Mouse (Mus musculus): ENCODE results near the gene Plekha6. TPM values are rescaled to one million over a fixed set of nuclear protein-coding genes. Genes with fewer than 3 reads are reported as not detected.
"Not testable (repeated sequence)": the region's sequence is repeated elsewhere in the genome, so short reads cannot be mapped to it uniquely, and the experiment has no call there.

Plekha6 gene
- polyA plus RNA-seq, 1 experiment from 2014 or later = 22.2 TPM

GRCm38 (mm10) chr1:133331142-133331541 lies 167.1 kb downstream of the Plekha6 start:
- Histone ChIP-seq H3K4me1 (replicated peaks; ENCODE audit: control insufficient read depth, insufficient read depth, low read length) (peaks cover 21% of the 10 kb centered on the region), H3K27ac (0 out of 2 replicates have a peak overlapping the region, but pooled peaks have one; percentile 40), H3K4me3 (replicated peaks; ENCODE audit: low read length) (no peak overlapping the region), H3K9ac (no peak overlapping the region), H3K36me3 (replicated peaks; ENCODE audit: control insufficient read depth, insufficient read depth) (no peaks in the 10 kb centered on the region), H3K27me3 (ENCODE audit: control insufficient read depth, insufficient read depth, low read length) (peaks cover 20% of the 10 kb centered on the region; the same call in 1 of the 2 replicates), H3K9me3 (ENCODE audit: control insufficient read depth, low read length) (no peaks in the 10 kb centered on the region), H3K4me2 (replicated peaks) (0 out of 2 replicates have a peak overlapping the region, but pooled peaks have one; percentile 3)
- ATAC-seq (ENCODE audit: low FRiP score) (peak; percentile 84), DNase-seq (ENCODE audit: low spot score) (peak; percentile 71)
- 28% methylated on average over 3 of the region's 3 CpGs for WGBS

- DNase-seq (ENCODE audit: low spot score) (no peak), ATAC-seq (ENCODE audit: low FRiP score) (no peak)
- Histone ChIP-seq H3K27ac (no peak overlapping the region), H3K4me1 (replicated peaks; ENCODE audit: control insufficient read depth, insufficient read depth, low read length) (peaks cover 21% of the 10 kb centered on the region), H3K9ac (no peak overlapping the region), H3K4me3 (replicated peaks; ENCODE audit: low read length) (no peak overlapping the region), H3K27me3 (ENCODE audit: control insufficient read depth, insufficient read depth, low read length) (peaks cover 15% of the 10 kb centered on the region; the same call in 1 of the 2 replicates), H3K9me3 (ENCODE audit: control insufficient read depth, low read length) (no peaks in the 10 kb centered on the region), H3K4me2 (replicated peaks) (no peak overlapping the region), H3K36me3 (replicated peaks; ENCODE audit: control insufficient read depth, insufficient read depth) (no peaks in the 10 kb centered on the region)
- WGBS = 92% methylated on average over 11 of the region's 11 CpGs
These were observed 168.8 kb downstream of the Plekha6 start for GRCm38 (mm10) chr1:133332656-133333430.

GRCm38 (mm10) chr1:133333937-133334336 lies 169.9 kb downstream of the Plekha6 start:
- no peak for DNase-seq (ENCODE audit: low spot score)
- Histone ChIP-seq H3K27me3 (ENCODE audit: control insufficient read depth, insufficient read depth, low read length) (peaks cover 10% of the 10 kb centered on the region; the same call in 1 of the 2 replicates), H3K9me3 (ENCODE audit: control insufficient read depth, low read length) (no peaks in the 10 kb centered on the region), H3K9ac (no peak overlapping the region), H3K27ac (no peak overlapping the region), H3K36me3 (replicated peaks; ENCODE audit: control insufficient read depth, insufficient read depth) (no peaks in the 10 kb centered on the region), H3K4me3 (replicated peaks; ENCODE audit: low read length) (no peak overlapping the region), H3K4me1 (replicated peaks; ENCODE audit: control insufficient read depth, insufficient read depth, low read length) (peaks cover 21% of the 10 kb centered on the region), H3K4me2 (replicated peaks) (no peak overlapping the region)
- 39% methylated on average over 6 of the region's 6 CpGs for WGBS
- no peak for ATAC-seq (ENCODE audit: low FRiP score)

GRCm38 (mm10) chr1:133340403-133340802 lies 176.4 kb downstream of the Plekha6 start:
- not testable (repeated sequence) for H3K36me3 ChIP-seq (replicated peaks; ENCODE audit: control insufficient read depth, insufficient read depth); H3K9ac ChIP-seq; ATAC-seq (ENCODE audit: low FRiP score); H3K4me1 ChIP-seq (replicated peaks; ENCODE audit: control insufficient read depth, insufficient read depth, low read length); H3K4me2 ChIP-seq (replicated peaks); H3K4me3 ChIP-seq (replicated peaks; ENCODE audit: low read length); DNase-seq (ENCODE audit: low spot score); H3K27ac ChIP-seq; H3K27me3 ChIP-seq (ENCODE audit: control insufficient read depth, insufficient read depth, low read length); H3K9me3 ChIP-seq (ENCODE audit: control insufficient read depth, low read length)
- WGBS = 64% methylated on average over 1 of the region's 1 CpGs

GRCm38 (mm10) chr1:133344357-133344756 lies 180.3 kb downstream of the Plekha6 start:
- Histone ChIP-seq H3K9ac (no peak overlapping the region), H3K9me3 (ENCODE audit: control insufficient read depth, low read length) (no peaks in the 10 kb centered on the region), H3K36me3 (replicated peaks; ENCODE audit: control insufficient read depth, insufficient read depth) (no peaks in the 10 kb centered on the region), H3K4me1 (replicated peaks; ENCODE audit: control insufficient read depth, insufficient read depth, low read length) (no peaks in the 10 kb centered on the region), H3K27ac (no peak overlapping the region), H3K4me2 (replicated peaks) (no peak overlapping the region), H3K4me3 (replicated peaks; ENCODE audit: low read length) (no peak overlapping the region), H3K27me3 (ENCODE audit: control insufficient read depth, insufficient read depth, low read length) (no peaks in the 10 kb centered on the region)
- DNase-seq (ENCODE audit: low spot score) (no peak), ATAC-seq (ENCODE audit: low FRiP score) (no peak)
- WGBS = 95% methylated on average over 2 of the region's 2 CpGs

- no peak overlapping the region for H3K4me2 ChIP-seq (replicated peaks)
- DNase-seq (ENCODE audit: low spot score) (no peak), ATAC-seq (ENCODE audit: low FRiP score) (no peak)
- no peak overlapping the region for H3K9ac ChIP-seq
- H3K27me3 ChIP-seq (ENCODE audit: control insufficient read depth, insufficient read depth, low read length) = no peaks in the 10 kb centered on the region
- no peak overlapping the region for H3K4me3 ChIP-seq (replicated peaks; ENCODE audit: low read length)
- H3K36me3 ChIP-seq (replicated peaks; ENCODE audit: control insufficient read depth, insufficient read depth) = no peaks in the 10 kb centered on the region
- no peak overlapping the region for H3K27ac ChIP-seq
- no peaks in the 10 kb centered on the region for H3K4me1 ChIP-seq (replicated peaks; ENCODE audit: control insufficient read depth, insufficient read depth, low read length)
- no peaks in the 10 kb centered on the region for H3K9me3 ChIP-seq (ENCODE audit: control insufficient read depth, low read length)
- WGBS = 86% methylated on average over 9 of the region's 9 CpGs
These were observed 182.5 kb downstream of the Plekha6 start for GRCm38 (mm10) chr1:133346531-133346930.

- WGBS = 68% methylated on average over 3 of the region's 3 CpGs
- DNase-seq (ENCODE audit: low spot score) (no peak), ATAC-seq (ENCODE audit: low FRiP score) (no peak)
- H3K4me3 ChIP-seq (replicated peaks; ENCODE audit: low read length) = no peak overlapping the region
- no peaks in the 10 kb centered on the region for H3K36me3 ChIP-seq (replicated peaks; ENCODE audit: control insufficient read depth, insufficient read depth)
- no peak overlapping the region for H3K27ac ChIP-seq
- H3K4me2 ChIP-seq (replicated peaks) = no peak overlapping the region
- H3K4me1 ChIP-seq (replicated peaks; ENCODE audit: control insufficient read depth, insufficient read depth, low read length) = no peaks in the 10 kb centered on the region
- no peaks in the 10 kb centered on the region for H3K9me3 ChIP-seq (ENCODE audit: control insufficient read depth, low read length)
- H3K9ac ChIP-seq = no peak overlapping the region
- H3K27me3 ChIP-seq (ENCODE audit: control insufficient read depth, insufficient read depth, low read length) = no peaks in the 10 kb centered on the region
These were observed 183.2 kb downstream of the Plekha6 start for GRCm38 (mm10) chr1:133347226-133347625.

- Histone ChIP-seq H3K4me2 (replicated peaks) (no peak overlapping the region), H3K27me3 (ENCODE audit: control insufficient read depth, insufficient read depth, low read length) (no peaks in the 10 kb centered on the region), H3K4me3 (replicated peaks; ENCODE audit: low read length) (no peak overlapping the region), H3K9ac (no peak overlapping the region), H3K4me1 (replicated peaks; ENCODE audit: control insufficient read depth, insufficient read depth, low read length) (no peaks in the 10 kb centered on the region), H3K9me3 (ENCODE audit: control insufficient read depth, low read length) (no peaks in the 10 kb centered on the region), H3K36me3 (replicated peaks; ENCODE audit: control insufficient read depth, insufficient read depth) (no peaks in the 10 kb centered on the region), H3K27ac (no peak overlapping the region)
- DNase-seq (ENCODE audit: low spot score) = no peak
- 78% methylated on average over 11 of the region's 11 CpGs for whole genome bisulfite sequencing
- no peak for ATAC-seq (ENCODE audit: low FRiP score)
These were observed 183.9 kb downstream of the Plekha6 start for GRCm38 (mm10) chr1:133347693-133348520.

GRCm38 (mm10) chr1:133350210-133350609 lies 186.2 kb downstream of the Plekha6 start, which contains the start of gene Ren1:
Gene Ren1 (plus strand): TSS chr1:133350510.
- WGBS = 83% methylated on average over 1 of the region's 1 CpGs

More at GRCm38 (mm10) chr1:133350210-133350609, 186.2 kb downstream of the Plekha6 start, which contains the start of gene Ren1:
- Histone ChIP-seq H3K27ac (no peak within 1 kb of the TSS), H3K4me3 (replicated peaks; ENCODE audit: low read length) (no peak within 1 kb of the TSS), H3K9me3 (ENCODE audit: control insufficient read depth, low read length) (no peaks in the 10 kb centered on the region), H3K36me3 (replicated peaks; ENCODE audit: control insufficient read depth, insufficient read depth) (no peaks in the 10 kb centered on the region), H3K4me1 (replicated peaks; ENCODE audit: control insufficient read depth, insufficient read depth, low read length) (no peaks in the 10 kb centered on the region), H3K4me2 (replicated peaks) (no peak within 1 kb of the TSS), H3K27me3 (ENCODE audit: control insufficient read depth, insufficient read depth, low read length) (no peaks in the 10 kb centered on the region), H3K9ac (no peak within 1 kb of the TSS)
- no peak for DNase-seq (ENCODE audit: low spot score)
- no peak for ATAC-seq (ENCODE audit: low FRiP score)

All from hindbrain, embryonic 14.5 days (tissue).